Comparison of ENCODE assay signal across 10 mouse cellular contexts in genomic region chr8:9174865-9175565, GRCm38 (mm10).
A peak's percentile ranks its signal among the peaks of the same experiment; 100 is the strongest.
DNase-seq lines count a peak whose midpoint lies in the region; ATAC-seq and TF ChIP-seq lines count a peak whose summit lies in the region.
"Had no signal": no experiment of that assay in that cellular context is flagged by ENCODE, and none has a peak within 500 bp of the region (broad histone marks: within the 10 kb centered on the region; RNA-seq: fewer than 3 reads in every experiment).

No protein-coding gene starts in this region.

- H3K4me3 ChIP-seq in forebrain, embryonic 11.5 days (ENCODE audit: low read depth, low read length), result no peak overlapping the region
- no peak overlapping the region for H3K4me3 ChIP-seq in forebrain, embryonic 16.5 days (replicated peaks; ENCODE audit: low read length)
- H3K4me3 ChIP-seq in E14TG2a.4 (replicated peaks; ENCODE audit: low read length), result no peak overlapping the region
- no peak overlapping the region for H3K4me3 ChIP-seq in layer of hippocampus, adult 2 months
- H3K4me3 ChIP-seq: hindbrain, embryonic 15.5 days had no signal

- no peaks in the 10 kb centered on the region for H3K9me3 ChIP-seq in forebrain, embryonic 11.5 days (ENCODE audit: control insufficient read depth, low read length)
- no peaks in the 10 kb centered on the region for H3K9me3 ChIP-seq in forebrain, embryonic 16.5 days (ENCODE audit: control insufficient read depth, low read length)
- no peaks in the 10 kb centered on the region for H3K9me3 ChIP-seq in E14TG2a.4 (ENCODE audit: low read length)
- H3K9me3 ChIP-seq: G1E; hindbrain, embryonic 15.5 days had no signal

- ATAC-seq in forebrain, embryonic 11.5 days (replicated peaks; ENCODE audit: low FRiP score), result no peak
- no peak for ATAC-seq in forebrain, embryonic 16.5 days

- TF ChIP-seq CTCF in E14TG2a.4 (conservative IDR thresholded peaks at IDR 0.05; ENCODE audit: low read length), result peak; percentile 54
- peak; percentile 96 for TF ChIP-seq CTCF in layer of hippocampus, adult 2 months (conservative IDR thresholded peaks at IDR 0.05)

- no peak overlapping the region for H3K9ac ChIP-seq in forebrain, embryonic 11.5 days (ENCODE audit: low read length)
- no peak overlapping the region for H3K9ac ChIP-seq in forebrain, embryonic 16.5 days (replicated peaks; ENCODE audit: low read depth, low read length)
- H3K9ac ChIP-seq: hindbrain, embryonic 15.5 days had no signal

- H3K36me3 ChIP-seq in forebrain, embryonic 11.5 days (ENCODE audit: control insufficient read depth, insufficient read depth, low read length), result no peaks in the 10 kb centered on the region
- H3K36me3 ChIP-seq in forebrain, embryonic 16.5 days (ENCODE audit: control insufficient read depth, insufficient read depth), result no peaks in the 10 kb centered on the region
- H3K36me3 ChIP-seq in E14TG2a.4 (ENCODE audit: insufficient read depth, low read length), result no peaks in the 10 kb centered on the region
- H3K36me3 ChIP-seq: G1E; hindbrain, embryonic 15.5 days had no signal

- no peak overlapping the region for H3K27ac ChIP-seq in forebrain, embryonic 11.5 days (ENCODE audit: low read depth, low read length)
- H3K27ac ChIP-seq in forebrain, embryonic 16.5 days (ENCODE audit: low read length), result no peak overlapping the region
- H3K27ac ChIP-seq in layer of hippocampus, adult 2 months, result no peak overlapping the region
- H3K27ac ChIP-seq: hindbrain, embryonic 15.5 days had no signal

- H3K27me3 ChIP-seq in forebrain, embryonic 11.5 days (ENCODE audit: control insufficient read depth, insufficient read depth, low read length), result no peaks in the 10 kb centered on the region
- H3K27me3 ChIP-seq in forebrain, embryonic 16.5 days (replicated peaks; ENCODE audit: control insufficient read depth, insufficient read depth, low read length), result no peaks in the 10 kb centered on the region
- H3K27me3 ChIP-seq in E14TG2a.4 (ENCODE audit: insufficient read depth, low read length), result no peaks in the 10 kb centered on the region
- H3K27me3 ChIP-seq: hindbrain, embryonic 15.5 days had no signal

- 41% methylated on average over 9 of the region's 9 CpGs for WGBS in forebrain, embryonic 11.5 days
- WGBS in forebrain, embryonic 16.5 days, result 14% methylated on average over 9 of the region's 9 CpGs

- DNase-seq in forebrain, embryonic 11.5 days (ENCODE audit: low spot score), result peak; percentile 79
- DNase-seq in cerebellum, postnatal 10 days, result peak; percentile 84 to 90
- DNase-seq in gastrocnemius, postnatal 10 days, result peak; percentile 76
- DNase-seq in layer of hippocampus, adult 2 months (ENCODE audit: low spot score in 2 of 2), result peak; percentile 44 to 73
- DNase-seq in lung, postnatal 4 days, result peak; percentile 55 to 69
- peak; percentile 17 for DNase-seq in urinary bladder, postnatal 10 days (ENCODE audit: low spot score)

- no peak overlapping the region for H3K4me2 ChIP-seq in forebrain, embryonic 11.5 days (ENCODE audit: low read depth, low read length, severe bottlenecking)
- H3K4me2 ChIP-seq in forebrain, embryonic 16.5 days (ENCODE audit: low read length), result no peak overlapping the region
- H3K4me2 ChIP-seq: hindbrain, embryonic 15.5 days had no signal

- no peaks in the 10 kb centered on the region for H3K4me1 ChIP-seq in forebrain, embryonic 11.5 days (replicated peaks; ENCODE audit: control insufficient read depth, insufficient read depth, low read length)
- peaks cover 12% of the 10 kb centered on the region for H3K4me1 ChIP-seq in forebrain, embryonic 16.5 days (replicated peaks; ENCODE audit: control insufficient read depth, insufficient read depth, low read length)
- no peaks in the 10 kb centered on the region for H3K4me1 ChIP-seq in E14TG2a.4 (replicated peaks; ENCODE audit: low read depth, low read length)

Comparison
In these comparisons a context has a peak if more than half of its experiments do, and no peak if none do; other contexts are left out.
1. DNase-seq: peak in every context shown above with its lines; median percentile 87 in cerebellum, postnatal 10 days; 79 in forebrain, embryonic 11.5 days; 76 in gastrocnemius, postnatal 10 days; 62 in lung, postnatal 4 days; 58 in layer of hippocampus, adult 2 months; 17 in urinary bladder, postnatal 10 days.